Comparison of ENCODE assay signal across 13 mouse cellular contexts in genomic region chr14:51095736-51096524, GRCm38 (mm10). TPM values are rescaled to one million over a fixed set of nuclear protein-coding genes. Genes with fewer than 3 reads are reported as not detected.
DNase-seq lines count a peak whose midpoint lies in the region; ATAC-seq and TF ChIP-seq lines count a peak whose summit lies in the region.
"Had no signal": no experiment of that assay in that cellular context is flagged by ENCODE, and none has a peak within 500 bp of the region (broad histone marks: within the 10 kb centered on the region; RNA-seq: fewer than 3 reads in every experiment).

No protein-coding gene starts in this region.

- no peaks in the 10 kb centered on the region for H3K27me3 ChIP-seq in intestine, postnatal 0 days (replicated peaks; ENCODE audit: control insufficient read depth, insufficient read depth, low read length)
- no peaks in the 10 kb centered on the region for H3K27me3 ChIP-seq in liver, embryonic 11.5 days (replicated peaks; ENCODE audit: control insufficient read depth, insufficient read depth, low read length)
- H3K27me3 ChIP-seq in forebrain, embryonic 12.5 days: no peaks in the 10 kb centered on the region

- H3K9me3 ChIP-seq in intestine, postnatal 0 days (ENCODE audit: control insufficient read depth): no peaks in the 10 kb centered on the region
- no peaks in the 10 kb centered on the region for H3K9me3 ChIP-seq in liver, embryonic 11.5 days (ENCODE audit: control insufficient read depth, low read length)
- H3K9me3 ChIP-seq in forebrain, embryonic 12.5 days: no peaks in the 10 kb centered on the region

- H3K36me3 ChIP-seq in intestine, postnatal 0 days (ENCODE audit: control insufficient read depth, insufficient read depth): no peaks in the 10 kb centered on the region
- H3K36me3 ChIP-seq in liver, embryonic 11.5 days (ENCODE audit: control insufficient read depth, insufficient read depth, low read length): no peaks in the 10 kb centered on the region
- H3K36me3 ChIP-seq in forebrain, embryonic 12.5 days (replicated peaks): no peaks in the 10 kb centered on the region

- H3K9ac ChIP-seq in intestine, postnatal 0 days (ENCODE audit: low read depth, low read length): no peak overlapping the region
- no peak overlapping the region for H3K9ac ChIP-seq in liver, embryonic 11.5 days (ENCODE audit: low read depth, low read length)
- H3K9ac ChIP-seq in forebrain, embryonic 12.5 days: no peak overlapping the region
- H3K9ac ChIP-seq: hindbrain, embryonic 14.5 days had no signal

- peak overlapping the region; percentile 31 for H3K4me3 ChIP-seq in intestine, postnatal 0 days (ENCODE audit: low read depth, low read length)
- no peak overlapping the region for H3K4me3 ChIP-seq in liver, embryonic 11.5 days (ENCODE audit: low read depth, low read length)
- no peak overlapping the region for H3K4me3 ChIP-seq in layer of hippocampus, adult 2 months
- H3K4me3 ChIP-seq in forebrain, embryonic 12.5 days (replicated peaks): no peak overlapping the region

- no peaks in the 10 kb centered on the region; the same call in 1 of the 2 replicates for H3K4me1 ChIP-seq in intestine, postnatal 0 days (replicated peaks; ENCODE audit: control insufficient read depth, insufficient read depth, low read length)
- no peaks in the 10 kb centered on the region for H3K4me1 ChIP-seq in liver, embryonic 11.5 days (replicated peaks; ENCODE audit: control insufficient read depth, insufficient read depth, low read length)
- H3K4me1 ChIP-seq in forebrain, embryonic 12.5 days: peaks cover 5% of the 10 kb centered on the region

- H3K27ac ChIP-seq in intestine, postnatal 0 days (ENCODE audit: low read depth, low read length): peak overlapping the region; percentile 30
- H3K27ac ChIP-seq in liver, embryonic 11.5 days (ENCODE audit: low read depth, low read length): no peak overlapping the region
- H3K27ac ChIP-seq in layer of hippocampus, adult 2 months: no peak overlapping the region
- no peak overlapping the region for H3K27ac ChIP-seq in forebrain, embryonic 12.5 days
- H3K27ac ChIP-seq: hindbrain, embryonic 14.5 days had no signal

- WGBS in intestine, postnatal 0 days: 16% methylated on average over 9 of the region's 9 CpGs
- 57% methylated on average over 9 of the region's 9 CpGs for WGBS in liver, embryonic 11.5 days
- 79% methylated on average over 9 of the region's 9 CpGs for WGBS in forebrain, embryonic 12.5 days

- peak; percentile 83 for ATAC-seq in intestine, postnatal 0 days
- no peak for ATAC-seq in liver, embryonic 11.5 days (replicated peaks; ENCODE audit: low FRiP score)
- ATAC-seq in forebrain, embryonic 12.5 days (ENCODE audit: low FRiP score): no peak
- ATAC-seq: CD4-positive, CD25-positive, alpha-beta regulatory T cell, adult 4 months had no signal

- TF ChIP-seq CTCF in intestine, postnatal 0 days (IDR thresholded peaks at IDR 0.05; ENCODE audit: low read depth): no peak
- TF ChIP-seq CTCF in layer of hippocampus, adult 2 months (conservative IDR thresholded peaks at IDR 0.05): no peak

- H3K4me2 ChIP-seq in intestine, postnatal 0 days (replicated peaks; ENCODE audit: low read depth): peak overlapping the region; percentile 54
- peak overlapping the region; percentile 17 for H3K4me2 ChIP-seq in liver, embryonic 11.5 days
- H3K4me2 ChIP-seq in forebrain, embryonic 12.5 days: no peak overlapping the region
- H3K4me2 ChIP-seq: hindbrain, embryonic 14.5 days; midbrain, embryonic 11.5 days had no signal

- intact Hi-C loops in left cerebral cortex, postnatal 36 days (cut with DNase I): loop anchor here (2.0 to 10.0 kb wide), 2 partner anchors 69 to 1159 kb away; partner anchors contain the start of gene Chd8

- DNase-seq in 416B (ENCODE audit: low read depth): peak; percentile 53
- DNase-seq in liver, embryonic 11.5 days (ENCODE audit: low spot score): no peak
- peak; percentile 74 for DNase-seq in lung, postnatal 25 days (ENCODE audit: low spot score)
- DNase-seq in cerebellum, adult 11 months: no peak
- no peak for DNase-seq in layer of hippocampus, adult 2 months (ENCODE audit: low spot score in 2 of 2)
- DNase-seq in left cerebral cortex, postnatal 36 days (ENCODE audit: low spot score in 2 of 2): no peak

RNA-seq across cellular contexts. Expression of gene Ang, which starts 5.0 kb away (rescaled TPM):
- polyA plus RNA-seq in intestine, postnatal 0 days (2015; fragmentation: Nextera tagmentation; extraction: Ambion mirVana): 114 and 119 TPM in 2 replicates
- polyA plus RNA-seq in liver, embryonic 11.5 days (2014; fragmentation: Nextera tagmentation; extraction: Ambion mirVana): 3.6 and 4.0 TPM in 2 replicates
- 1 to 10 TPM; 3.5 to 4.8 TPM for total RNA-seq in layer of hippocampus, adult 2 months (2021)
- 1.6 and 1.7 TPM in 2 replicates for polyA plus RNA-seq in forebrain, embryonic 12.5 days (2016; fragmentation: Nextera tagmentation; extraction: Ambion mirVana)
- 1 to 10 TPM; 3.6 to 5.3 TPM for total RNA-seq in left cerebral cortex, postnatal 36 days (2021)

RNA-seq across cellular contexts. Expression of gene Rnase4, which starts 5.1 kb away (rescaled TPM):
- 355 and 426 TPM in 2 replicates for polyA plus RNA-seq in intestine, postnatal 0 days (2015; fragmentation: Nextera tagmentation; extraction: Ambion mirVana)
- polyA plus RNA-seq in liver, embryonic 11.5 days (2014; fragmentation: Nextera tagmentation; extraction: Ambion mirVana): 13.3 and 13.6 TPM in 2 replicates
- total RNA-seq in layer of hippocampus, adult 2 months (2021): 10 to 100 TPM; 15.0 to 18.0 TPM
- polyA plus RNA-seq in forebrain, embryonic 12.5 days (2016; fragmentation: Nextera tagmentation; extraction: Ambion mirVana): 8.3 and 9.1 TPM in 2 replicates
- total RNA-seq in left cerebral cortex, postnatal 36 days (2021): 10 to 100 TPM; 17.8 to 19.3 TPM

RNA-seq across cellular contexts. Expression of gene Eddm3b, which starts 18.3 kb away (rescaled TPM):
- 0.17 and 0.18 TPM in 2 replicates for polyA plus RNA-seq in intestine, postnatal 0 days (2015; fragmentation: Nextera tagmentation; extraction: Ambion mirVana)
- not detected in 2 replicates for polyA plus RNA-seq in liver, embryonic 11.5 days (2014; fragmentation: Nextera tagmentation; extraction: Ambion mirVana)
- not detected for total RNA-seq in layer of hippocampus, adult 2 months (2021)
- not detected in 2 replicates for polyA plus RNA-seq in forebrain, embryonic 12.5 days (2016; fragmentation: Nextera tagmentation; extraction: Ambion mirVana)
- total RNA-seq in left cerebral cortex, postnatal 36 days (2021): not detected
- total RNA-seq: heart, adult 18-20 months; left cerebral cortex, adult 8-10 months had no signal
- polyA plus RNA-seq: CD4-positive, CD25-positive, alpha-beta regulatory T cell, adult 4 months; hindbrain, embryonic 14.5 days; midbrain, embryonic 11.5 days had no signal

RNA-seq across cellular contexts. Expression of gene Olfr750, which starts 21.7 kb away (rescaled TPM):
- polyA plus RNA-seq in intestine, postnatal 0 days (2015; fragmentation: Nextera tagmentation; extraction: Ambion mirVana): not detected in 2 replicates
- polyA plus RNA-seq in liver, embryonic 11.5 days (2014; fragmentation: Nextera tagmentation; extraction: Ambion mirVana): not detected in 2 replicates
- total RNA-seq in layer of hippocampus, adult 2 months (2021): not detected
- polyA plus RNA-seq in forebrain, embryonic 12.5 days (2016; fragmentation: Nextera tagmentation; extraction: Ambion mirVana): not detected in 2 replicates
- not detected for total RNA-seq in left cerebral cortex, postnatal 36 days (2021)
- total RNA-seq: heart, adult 18-20 months; left cerebral cortex, adult 8-10 months had no signal
- polyA plus RNA-seq: CD4-positive, CD25-positive, alpha-beta regulatory T cell, adult 4 months; hindbrain, embryonic 14.5 days; midbrain, embryonic 11.5 days had no signal

RNA-seq across cellular contexts. Expression of gene Rnase6, which starts 27.8 kb away (rescaled TPM):
- polyA plus RNA-seq in intestine, postnatal 0 days (2015; fragmentation: Nextera tagmentation; extraction: Ambion mirVana): 2.6 and 3.0 TPM in 2 replicates
- polyA plus RNA-seq in liver, embryonic 11.5 days (2014; fragmentation: Nextera tagmentation; extraction: Ambion mirVana): 3.2 and 4.2 TPM in 2 replicates
- total RNA-seq in layer of hippocampus, adult 2 months (2021): not detected
- 0.18 and 0.19 TPM in 2 replicates for polyA plus RNA-seq in forebrain, embryonic 12.5 days (2016; fragmentation: Nextera tagmentation; extraction: Ambion mirVana)
- total RNA-seq in left cerebral cortex, postnatal 36 days (2021): under 1 TPM in 1 of 2 experiments, not detected in 1; 0.12 TPM

Comparison
In these comparisons a context has a peak if more than half of its experiments do, and no peak if none do; other contexts are left out.
1. DNase-seq: peak in 416B (single experiment) and lung, postnatal 25 days (single experiment); none in liver, embryonic 11.5 days (single experiment), cerebellum, adult 11 months (single experiment), layer of hippocampus, adult 2 months (0 of 2) and left cerebral cortex, postnatal 36 days (0 of 2).
2. RNA of gene Ang, which starts 5.0 kb away (polyA plus RNA-seq): 114 to 119 TPM in intestine, postnatal 0 days; 3.6 to 4.0 TPM in liver, embryonic 11.5 days and 1.6 to 1.7 TPM in forebrain, embryonic 12.5 days; every median in the first group is over 10 times any median in the second.
3. RNA of gene Rnase4, which starts 5.1 kb away (polyA plus RNA-seq): 355 to 426 TPM in intestine, postnatal 0 days; 13.3 to 13.6 TPM in liver, embryonic 11.5 days and 8.3 to 9.1 TPM in forebrain, embryonic 12.5 days; every median in the first group is over 10 times any median in the second.